Mouse (Mus musculus): ENCODE data around the gene Scgb1a1.

- TF ChIP-seq POLR2A (IDR thresholded peaks at IDR 0.05; ENCODE audit: control insufficient read depth, extremely low read depth, insufficient read depth, low read length, poor library complexity) (no peak), CTCF (IDR thresholded peaks at IDR 0.05; ENCODE audit: borderline replicate concordance, control insufficient read depth, extremely low read depth, insufficient read depth, low read length, poor library complexity) (no peak)
Observed at GRCm38 (mm10) chr19:9097441-9097840, 9.7 kb upstream of the Scgb1a1 start.
